Mouse (Mus musculus) heart, adult 8-10 months (tissue): ENCODE measurements around the gene Rars. TPM values are rescaled to one million over a fixed set of nuclear protein-coding genes. Genes with fewer than 3 reads are reported as not detected.
"Not testable (repeated sequence)": the region's sequence is repeated elsewhere in the genome, so short reads cannot be mapped to it uniquely, and the experiment has no call there.

ENCODE experiments used
- DNase-seq: peaks from one replicate; pipeline ENCODE4 v3.0.0; 2022; ENCODE audit warnings: low spot score
- total RNA-seq, 4 experiments: library from RNA; stranded (reverse); gene quantifications; 2 replicates each; pipeline ENCODE4 v1.2.4; 2022

The Rars gene
- total RNA-seq: 10 to 100 TPM; 33.6 to 36.4 (median 35.1) TPM

DNA sequence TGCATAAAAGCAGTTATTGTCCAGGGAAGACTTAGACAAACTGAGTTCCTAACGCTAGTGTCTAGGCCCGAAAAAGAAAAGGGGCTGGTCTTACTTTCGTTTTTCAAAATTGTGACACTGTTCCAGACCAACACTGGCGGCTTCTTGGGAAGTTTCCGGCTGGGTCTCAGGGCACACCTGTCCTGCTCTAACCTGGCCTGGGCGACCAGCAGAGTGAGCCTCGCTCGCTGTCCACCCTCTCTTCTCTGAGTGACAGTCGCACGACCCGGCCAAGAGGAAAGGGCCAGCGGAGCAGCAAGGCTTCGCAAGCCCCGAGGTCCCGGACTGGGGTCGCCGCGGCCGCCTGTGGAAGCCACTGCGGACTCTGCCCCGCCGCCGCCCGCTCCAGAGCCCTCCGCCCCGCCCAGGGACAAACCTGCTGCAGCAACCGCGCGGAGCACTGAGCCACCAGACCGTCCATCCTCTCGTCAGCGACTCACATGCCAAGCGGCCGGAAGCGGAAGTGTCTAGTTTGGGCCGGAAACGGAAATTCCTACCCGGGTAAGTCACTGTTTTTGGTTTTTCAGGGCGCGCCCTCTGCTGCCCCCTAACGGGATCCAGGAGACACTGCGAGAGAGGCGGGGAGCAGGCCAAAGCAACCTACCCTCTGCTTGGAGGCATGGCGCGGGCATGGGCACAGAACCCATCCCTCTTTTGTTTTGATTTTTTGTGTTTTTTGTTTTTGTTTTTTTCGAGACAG, at the start of gene Rars:
Rars (minus strand) TSS at position 485 of the 739 bp plus-strand sequence.
- peak; percentile 97 for DNase-seq

DNA sequence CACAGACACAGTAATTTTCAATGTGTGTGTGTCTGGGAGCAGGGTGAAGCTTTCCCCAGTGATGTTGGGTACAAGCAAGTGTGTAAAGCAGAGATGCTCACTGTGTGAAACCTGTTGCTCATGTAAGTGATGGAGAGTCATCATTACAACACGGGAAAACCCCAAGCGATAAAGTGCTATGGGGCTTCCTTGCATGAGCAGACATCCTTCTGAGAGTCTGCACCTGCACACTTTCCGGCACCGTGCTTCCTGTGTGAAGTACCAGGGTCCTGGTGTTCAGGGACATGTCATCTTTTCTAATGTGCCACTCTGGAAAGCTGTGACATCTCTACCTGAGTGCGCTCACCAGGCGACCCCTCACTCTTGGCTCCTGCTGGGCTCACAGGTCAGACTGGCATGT, 48.5 kb upstream of the Rars start:
- DNase-seq: no peak

- no peak for DNase-seq
Observed at GRCm38 (mm10) chr11:35878559-35878897, 44.2 kb upstream of the Rars start.

GRCm38 (mm10) chr11:35877651-35878558, 43.6 kb upstream of the Rars start:
- DNase-seq: no peak

DNA sequence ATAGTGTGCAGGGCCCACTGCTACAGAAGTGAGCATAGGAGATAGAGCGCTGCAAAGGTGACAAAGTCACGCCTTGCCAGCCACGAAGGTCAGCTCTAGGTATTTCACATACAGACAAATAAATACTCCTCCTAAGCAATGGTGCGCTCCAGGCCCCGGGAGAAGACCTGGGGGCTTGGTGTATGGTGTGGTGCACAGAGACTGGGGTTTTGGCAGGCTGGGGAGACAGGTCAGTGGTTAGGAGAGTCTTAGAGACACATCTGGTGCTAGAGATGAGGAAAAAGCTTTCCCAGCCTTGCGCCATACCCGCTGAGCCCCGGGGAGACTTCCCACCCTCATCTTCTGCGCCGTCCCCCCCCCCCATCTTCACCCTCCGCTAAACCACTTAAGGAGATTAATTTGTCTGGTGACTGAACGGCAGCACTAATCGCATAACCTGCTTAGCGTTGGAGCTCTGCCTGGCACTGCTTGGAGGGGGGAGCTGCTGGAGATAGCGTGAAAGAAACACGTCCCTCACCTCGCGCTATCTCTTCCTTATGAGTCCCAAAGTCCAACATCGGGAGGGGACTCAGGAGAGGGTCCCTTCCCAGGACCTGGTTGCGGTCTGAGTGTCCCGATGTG, 39.4 kb upstream of the Rars start:
- no peak for DNase-seq

DNA sequence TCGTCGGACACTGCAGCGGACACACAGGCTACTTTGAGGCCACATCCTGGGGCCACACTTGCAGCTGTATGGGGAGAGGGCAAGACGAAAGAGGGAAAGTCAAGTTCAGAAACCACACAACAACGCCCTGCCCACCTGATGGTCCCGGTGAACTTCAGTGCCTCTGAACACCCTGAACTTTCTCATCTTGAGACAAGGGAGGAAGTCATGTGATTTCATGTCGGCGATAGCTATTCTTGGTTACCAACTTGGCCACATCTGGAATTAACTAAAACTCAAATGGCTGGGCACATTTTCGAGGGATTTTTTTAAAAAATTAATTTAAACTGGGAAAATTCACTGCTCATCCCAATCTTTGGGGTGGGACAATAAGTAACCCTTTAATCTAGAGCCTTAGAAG, 36.7 kb upstream of the Rars start:
- DNase-seq: no peak

- no peak for DNase-seq
Observed at GRCm38 (mm10) chr11:35866140-35866539, 31.8 kb upstream of the Rars start.

- no peak for DNase-seq
Observed at GRCm38 (mm10) chr11:35864981-35865604, 30.8 kb upstream of the Rars start.

GRCm38 (mm10) chr11:35863653-35864052, 29.3 kb upstream of the Rars start:
- no peak for DNase-seq

DNA sequence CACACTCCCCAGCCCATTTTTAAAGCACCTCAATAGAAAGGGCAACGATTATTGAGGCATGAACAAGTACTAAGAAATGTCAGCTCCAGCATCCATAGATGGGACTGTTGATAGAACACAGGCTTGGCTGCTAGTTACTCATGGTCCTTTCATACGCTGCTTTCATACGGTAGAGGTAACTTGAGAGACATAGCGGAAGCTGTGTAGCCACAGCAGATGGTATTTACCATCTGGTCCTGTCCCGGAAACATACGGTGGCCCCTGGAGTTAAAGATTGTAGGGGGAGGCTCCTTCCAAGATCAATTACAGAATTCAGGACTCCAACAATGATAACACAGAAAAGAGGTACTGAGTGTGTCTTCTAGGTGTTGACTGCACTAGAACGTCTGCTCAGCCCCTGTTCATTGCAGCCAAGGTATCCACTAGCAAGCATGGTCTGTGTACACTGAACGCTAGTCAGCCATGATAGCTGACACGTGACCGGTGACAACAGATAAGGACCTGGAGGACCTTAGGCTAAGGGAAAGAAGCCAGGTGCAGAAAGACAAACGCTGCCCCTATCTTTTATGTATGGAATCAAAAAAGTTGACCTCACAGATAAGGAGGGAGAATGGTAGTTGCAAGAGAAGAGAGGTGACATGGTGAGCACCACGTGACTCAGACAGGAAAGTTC, 23.2 kb upstream of the Rars start:
- no peak for DNase-seq

DNA sequence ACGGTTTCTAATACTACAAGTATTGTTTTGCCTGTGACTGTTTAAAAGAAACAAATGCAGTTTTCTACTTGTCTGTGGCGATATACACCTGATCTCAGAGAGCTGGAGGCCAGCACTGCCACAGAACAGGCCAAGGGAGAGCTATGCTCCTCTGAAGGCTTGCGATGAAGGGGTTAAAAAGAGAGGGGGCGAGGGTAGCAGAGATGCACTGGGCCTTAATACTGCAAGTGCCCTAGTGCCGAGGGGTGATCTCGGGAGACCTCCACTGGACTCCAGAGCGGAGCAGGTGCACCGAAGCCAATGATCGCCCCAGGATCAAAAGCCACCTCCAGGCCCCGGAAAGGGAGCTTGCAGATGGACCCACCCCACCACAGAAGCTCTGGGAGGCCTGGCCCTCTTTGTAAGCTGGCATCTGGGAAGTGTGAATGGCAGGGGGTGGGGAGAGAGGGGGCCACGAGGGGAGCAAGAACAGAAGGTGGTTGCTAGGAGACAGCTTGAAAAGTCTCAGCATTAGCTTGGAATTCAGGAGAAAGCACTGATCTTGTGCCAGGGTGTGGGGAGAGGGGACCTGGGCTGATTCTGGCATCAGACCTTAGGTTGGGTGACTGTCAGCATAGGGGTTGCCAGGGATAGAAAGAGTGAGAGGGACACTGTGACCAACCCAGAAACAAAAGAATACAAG, 22.2 kb upstream of the Rars start:
- no peak for DNase-seq

DNA sequence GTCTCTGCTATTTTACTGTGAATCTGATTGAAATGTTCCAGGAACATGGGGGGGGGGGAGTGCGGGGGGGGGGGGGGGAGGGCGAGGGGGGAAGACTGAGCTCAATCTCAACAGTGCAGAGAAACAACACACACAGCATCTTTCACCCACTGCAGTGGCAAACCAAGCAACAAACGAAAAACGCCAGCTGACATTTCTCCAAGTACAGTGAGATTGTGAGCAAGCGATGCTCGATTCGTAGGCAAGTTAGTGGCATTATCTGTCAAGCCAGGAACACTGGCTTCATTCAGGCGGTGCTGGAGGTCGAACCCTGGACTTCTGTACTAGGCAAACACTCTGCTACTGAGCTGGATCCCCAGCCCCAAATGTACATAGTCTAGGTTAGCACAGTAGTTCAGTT, 21.3 kb upstream of the Rars start:
- DNase-seq: no peak

GRCm38 (mm10) chr11:35854941-35855340, 20.6 kb upstream of the Rars start:
- DNase-seq: no peak

DNA sequence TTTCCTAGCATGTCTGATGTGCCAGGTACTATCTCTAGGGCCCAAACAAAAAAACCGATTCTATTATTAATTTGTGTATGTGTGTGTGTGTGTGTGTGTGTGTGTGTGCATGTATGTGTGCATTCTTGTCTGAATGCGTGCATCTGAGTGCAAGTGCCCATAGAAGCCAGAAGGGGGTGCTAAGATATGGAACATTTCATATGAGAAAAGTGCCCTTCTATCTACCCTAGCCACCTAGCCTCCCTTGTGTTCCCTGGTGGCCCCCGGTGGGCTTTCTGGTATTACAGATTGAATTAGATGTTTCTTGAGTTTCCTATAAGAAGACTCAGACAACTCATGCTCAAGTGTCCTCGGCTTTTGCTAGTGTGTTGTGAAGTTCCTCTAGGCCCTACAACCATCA, 19.3 kb upstream of the Rars start:
- DNase-seq: no peak

DNA sequence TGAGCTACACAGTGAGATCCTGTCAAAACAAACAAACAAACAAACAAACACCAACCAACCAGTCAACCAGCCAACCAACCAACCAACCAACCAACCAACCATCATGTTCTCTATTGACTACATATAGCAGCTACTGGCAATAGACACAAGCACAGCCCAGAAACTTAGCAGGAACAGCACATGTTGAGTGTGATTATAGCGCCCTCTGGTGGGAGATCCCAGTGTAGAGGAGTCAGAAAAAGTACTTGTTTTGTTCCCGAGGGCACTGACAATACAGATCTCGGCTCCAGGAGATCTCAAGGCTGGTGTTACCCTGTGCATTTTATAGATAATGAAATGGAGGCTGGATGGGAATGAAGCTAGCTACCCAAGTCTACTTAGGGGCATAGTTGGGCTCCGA, 18.4 kb upstream of the Rars start:
- DNase-seq: no peak

- no peak for DNase-seq
Observed at GRCm38 (mm10) chr11:35844299-35844698, 10.0 kb upstream of the Rars start.

- DNase-seq: not testable (repeated sequence)
Observed at GRCm38 (mm10) chr11:35842560-35842959, 8.3 kb upstream of the Rars start.

GRCm38 (mm10) chr11:35841738-35842325, 7.5 kb upstream of the Rars start:
- DNase-seq: no peak

GRCm38 (mm10) chr11:35840806-35841205, 6.5 kb upstream of the Rars start:
- not testable (repeated sequence) for DNase-seq

DNA sequence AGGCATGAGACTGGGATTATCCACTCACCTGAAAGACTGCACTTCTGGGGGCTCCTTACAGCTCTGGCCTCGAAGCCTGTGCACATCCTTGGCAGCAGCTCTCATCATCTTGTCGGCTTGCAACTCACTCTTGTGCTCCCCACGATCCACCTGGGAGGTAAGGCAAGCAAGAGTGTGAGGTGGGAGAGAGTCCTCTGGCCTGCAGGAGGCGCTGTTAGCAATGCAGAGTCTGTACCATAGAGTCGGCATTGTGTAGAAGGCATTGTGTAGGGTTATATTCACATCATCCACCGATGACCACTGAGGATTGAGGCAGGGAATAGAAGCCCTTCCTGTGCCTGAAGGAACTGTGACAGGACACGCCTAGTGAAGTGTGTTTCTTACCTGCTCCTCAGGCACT, 6.0 kb upstream of the Rars start:
- DNase-seq: no peak
